Mouse (Mus musculus): ENCODE measurements at regions not wholly inside any gene's neighbourhood (a gene's known extent, or its start where the extent isn't known, plus 50 kb on each side); places are given as distances from the start of the nearest gene placed in this dataset.

DNA sequence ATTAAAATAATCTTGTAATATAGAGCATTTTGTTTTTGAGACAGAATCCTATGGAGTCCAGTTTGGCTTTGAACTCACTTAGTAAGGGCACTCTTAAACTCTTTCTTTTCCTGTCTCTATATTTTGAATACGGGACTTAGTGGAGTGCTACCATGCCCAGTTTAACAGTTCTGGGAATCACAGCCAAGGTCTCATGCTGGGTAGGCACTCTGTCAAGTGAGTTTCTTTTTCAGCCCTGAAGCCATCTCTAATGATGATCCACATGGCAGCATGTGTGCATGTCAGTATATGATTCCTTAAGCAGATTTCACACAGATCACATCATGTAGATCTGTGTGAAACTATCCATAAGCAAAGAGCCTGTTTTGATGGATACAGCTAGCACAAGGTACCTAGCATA lies 113.6 kb upstream of the Rnd3 start:
- no peak overlapping the region for H3K9ac ChIP-seq (ENCODE audit: low read length)
- no peaks in the 10 kb centered on the region for H3K27me3 ChIP-seq (ENCODE audit: control insufficient read depth, insufficient read depth, low read length)
- H3K4me2 ChIP-seq: no peak overlapping the region
- no peaks in the 10 kb centered on the region for H3K36me3 ChIP-seq (ENCODE audit: control insufficient read depth, insufficient read depth, low read length)
- H3K27ac ChIP-seq (ENCODE audit: low read depth, low read length): no peak overlapping the region
- 86% methylated on average over 1 of the region's 1 CpGs for WGBS
- no peak for ATAC-seq (ENCODE audit: low FRiP score)
- H3K4me3 ChIP-seq (ENCODE audit: low read depth, low read length): no peak overlapping the region
- no peaks in the 10 kb centered on the region for H3K9me3 ChIP-seq (ENCODE audit: control insufficient read depth, low read length)
- no peak for DNase-seq (ENCODE audit: low spot score, missing footprints)
- H3K4me1 ChIP-seq (ENCODE audit: control insufficient read depth, insufficient read depth, low read length): no peaks in the 10 kb centered on the region

DNA sequence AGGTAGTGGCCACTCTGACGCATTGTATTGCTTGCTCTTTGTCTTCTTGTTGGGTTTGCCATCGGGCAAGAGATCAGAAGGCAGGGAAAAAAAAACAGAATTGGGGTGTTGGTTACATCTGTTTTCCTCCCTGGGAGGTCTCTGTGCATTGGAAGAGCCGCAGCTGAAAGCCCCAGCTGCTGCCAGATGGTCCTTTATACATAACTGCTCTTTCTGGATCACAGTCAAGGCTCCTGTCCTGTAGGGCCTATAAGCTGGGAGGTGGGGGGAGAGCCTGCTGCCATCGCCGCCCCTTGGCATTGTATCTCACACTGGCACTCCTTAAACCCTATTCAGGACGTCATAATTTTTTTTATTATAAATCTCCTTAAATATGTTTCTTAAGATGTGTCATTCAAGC lies 101.9 kb upstream of the Rnd3 start:
- H3K27ac ChIP-seq (ENCODE audit: low read depth, low read length): no peak overlapping the region
- ATAC-seq (ENCODE audit: low FRiP score): 0 out of 2 replicates have a peak, but pooled peaks have one; percentile 40
- no peak overlapping the region for H3K4me3 ChIP-seq (ENCODE audit: low read depth, low read length)
- H3K4me1 ChIP-seq (ENCODE audit: control insufficient read depth, insufficient read depth, low read length): no peaks in the 10 kb centered on the region
- H3K4me2 ChIP-seq: no peak overlapping the region
- H3K36me3 ChIP-seq (ENCODE audit: control insufficient read depth, insufficient read depth, low read length): no peaks in the 10 kb centered on the region
- WGBS: 64% methylated on average over 6 of the region's 6 CpGs
- H3K27me3 ChIP-seq (ENCODE audit: control insufficient read depth, insufficient read depth, low read length): no peaks in the 10 kb centered on the region
- no peak for DNase-seq (ENCODE audit: low spot score, missing footprints)
- H3K9ac ChIP-seq (ENCODE audit: low read length): no peak overlapping the region
- H3K9me3 ChIP-seq (ENCODE audit: control insufficient read depth, low read length): no peaks in the 10 kb centered on the region

DNA sequence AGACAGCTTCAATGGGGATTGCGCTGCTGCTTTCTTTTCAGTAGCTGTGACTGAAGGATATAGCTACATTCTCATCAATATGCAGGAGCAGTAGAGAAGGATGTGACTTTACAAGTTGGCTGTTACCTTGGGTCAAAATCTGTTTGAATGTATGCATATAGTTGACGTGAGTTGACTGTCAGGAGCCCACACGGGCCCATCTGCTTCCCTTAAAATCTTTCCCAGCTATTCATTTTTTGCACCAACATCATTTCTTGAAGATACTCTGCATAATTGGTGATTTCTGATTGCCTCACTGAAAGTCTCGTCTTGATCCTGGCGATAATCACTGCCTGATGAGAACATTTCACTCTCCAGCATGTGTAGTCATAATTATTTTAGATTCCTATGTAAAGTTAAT lies 92.7 kb upstream of the Rnd3 start:
- Histone ChIP-seq H3K9me3 (ENCODE audit: control insufficient read depth, low read length) (no peaks in the 10 kb centered on the region), H3K4me3 (ENCODE audit: low read depth, low read length) (no peak overlapping the region), H3K4me1 (ENCODE audit: control insufficient read depth, insufficient read depth, low read length) (0 out of 2 replicates have a peak, but pooled peaks cover 7% of the 10 kb centered on the region), H3K36me3 (ENCODE audit: control insufficient read depth, insufficient read depth, low read length) (no peaks in the 10 kb centered on the region), H3K27me3 (ENCODE audit: control insufficient read depth, insufficient read depth, low read length) (no peaks in the 10 kb centered on the region), H3K9ac (ENCODE audit: low read length) (no peak overlapping the region), H3K4me2 (no peak overlapping the region), H3K27ac (ENCODE audit: low read depth, low read length) (no peak overlapping the region)
- ATAC-seq (ENCODE audit: low FRiP score) (no peak), DNase-seq (ENCODE audit: low spot score, missing footprints) (peak; percentile 31)
- 68% methylated on average over 5 of the region's 5 CpGs for WGBS

DNA sequence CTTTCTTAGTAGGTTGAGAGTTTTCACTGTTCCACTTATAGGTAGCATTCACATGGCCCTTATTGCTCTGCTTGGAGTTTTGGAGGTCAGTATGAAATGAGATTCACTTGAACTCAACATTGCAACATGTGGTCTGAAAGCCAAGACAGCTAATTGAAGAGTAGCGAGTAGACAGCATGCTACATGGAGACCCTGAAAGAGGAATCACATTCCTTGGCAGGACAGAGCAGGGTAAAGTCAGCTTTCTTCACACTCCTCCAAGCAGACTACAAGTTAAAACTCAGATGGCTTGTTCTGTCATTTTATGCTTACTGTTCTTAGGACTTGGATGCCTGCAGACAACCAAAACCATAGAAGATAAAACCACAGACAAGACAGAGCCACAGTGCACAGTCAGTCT lies 91.1 kb upstream of the Rnd3 start:
- Histone ChIP-seq H3K4me1 (ENCODE audit: control insufficient read depth, insufficient read depth, low read length) (0 out of 2 replicates have a peak, but pooled peaks cover 7% of the 10 kb centered on the region), H3K36me3 (ENCODE audit: control insufficient read depth, insufficient read depth, low read length) (no peaks in the 10 kb centered on the region), H3K4me3 (ENCODE audit: low read depth, low read length) (no peak overlapping the region), H3K9me3 (ENCODE audit: control insufficient read depth, low read length) (no peaks in the 10 kb centered on the region), H3K9ac (ENCODE audit: low read length) (no peak overlapping the region), H3K27me3 (ENCODE audit: control insufficient read depth, insufficient read depth, low read length) (no peaks in the 10 kb centered on the region), H3K4me2 (no peak overlapping the region), H3K27ac (ENCODE audit: low read depth, low read length) (no peak overlapping the region)
- no peak for ATAC-seq (ENCODE audit: low FRiP score)
- DNase-seq (ENCODE audit: low spot score, missing footprints): peak; percentile 76
- 92% methylated on average over 1 of the region's 1 CpGs for WGBS

DNA sequence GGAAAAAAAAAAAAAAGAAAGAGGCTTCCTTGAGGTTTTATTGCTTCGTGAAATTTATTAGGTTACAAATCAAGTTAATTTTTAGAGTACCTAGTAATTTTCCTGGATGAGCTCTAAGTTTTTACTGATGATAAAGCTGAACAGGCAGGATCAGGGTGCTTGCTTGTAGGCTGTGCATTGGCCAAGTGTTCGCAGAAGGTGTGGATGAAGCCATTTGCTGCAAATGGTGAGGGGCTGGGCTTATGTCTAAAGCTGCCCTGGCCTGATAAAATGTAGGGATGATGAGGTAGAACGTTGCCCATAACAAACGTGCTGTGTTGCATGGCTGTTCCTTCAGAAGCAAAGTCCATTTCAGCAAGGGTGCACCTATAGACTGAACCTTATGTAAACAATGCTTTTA lies 90.1 kb upstream of the Rnd3 start:
- peak; percentile 83 for DNase-seq (ENCODE audit: low spot score, missing footprints)
- Histone ChIP-seq H3K4me1 (ENCODE audit: control insufficient read depth, insufficient read depth, low read length) (0 out of 2 replicates have a peak, but pooled peaks cover 7% of the 10 kb centered on the region), H3K9ac (ENCODE audit: low read length) (no peak overlapping the region), H3K27ac (ENCODE audit: low read depth, low read length) (no peak overlapping the region), H3K4me2 (no peak overlapping the region), H3K4me3 (ENCODE audit: low read depth, low read length) (no peak overlapping the region), H3K36me3 (ENCODE audit: control insufficient read depth, insufficient read depth, low read length) (no peaks in the 10 kb centered on the region), H3K27me3 (ENCODE audit: control insufficient read depth, insufficient read depth, low read length) (no peaks in the 10 kb centered on the region), H3K9me3 (ENCODE audit: control insufficient read depth, low read length) (no peaks in the 10 kb centered on the region)
- ATAC-seq (ENCODE audit: low FRiP score): no peak; the same call in 1 of the 2 replicates
- 72% methylated on average over 4 of the region's 4 CpGs for WGBS

DNA sequence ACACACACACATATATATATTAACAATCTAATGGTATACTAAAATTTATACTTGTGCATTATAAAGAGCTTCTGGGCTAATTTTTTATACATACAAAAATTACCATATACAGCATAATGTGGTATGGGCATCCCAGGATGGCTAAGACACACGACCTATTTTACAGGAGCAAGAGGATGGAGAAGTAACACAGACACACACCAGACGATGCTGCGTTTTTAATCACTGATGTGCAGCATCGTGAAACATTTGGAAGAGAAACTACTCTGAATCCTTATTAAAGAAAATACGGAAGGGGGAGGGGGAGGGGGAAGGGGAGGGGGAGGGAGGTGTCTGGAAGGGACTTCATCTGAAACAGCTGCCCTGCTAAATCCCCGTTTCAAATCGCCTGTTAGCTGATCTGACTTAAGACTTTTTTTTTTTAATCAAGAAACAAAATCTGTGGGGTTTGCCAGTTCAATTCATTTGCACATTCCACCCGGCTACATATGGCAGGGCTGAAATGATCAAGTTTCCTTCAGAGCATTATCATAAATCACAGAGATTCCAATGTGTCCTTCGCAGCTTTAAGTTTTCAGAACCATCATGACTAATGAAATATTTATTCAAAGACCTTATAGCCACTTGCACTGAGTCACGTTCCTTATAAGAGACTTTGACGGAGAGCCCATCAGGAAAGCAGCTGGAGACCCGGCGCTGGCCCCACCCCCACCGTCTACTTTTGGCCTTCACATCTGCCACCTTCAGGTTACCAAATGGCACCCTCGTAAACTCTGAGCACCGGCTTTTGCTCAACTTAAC lies 89.4 kb upstream of the Rnd3 start:
- Histone ChIP-seq H3K4me1 (ENCODE audit: control insufficient read depth, insufficient read depth, low read length) (0 out of 2 replicates have a peak, but pooled peaks cover 7% of the 10 kb centered on the region), H3K9me3 (ENCODE audit: control insufficient read depth, low read length) (no peaks in the 10 kb centered on the region), H3K4me2 (peak overlapping the region; percentile 36), H3K27me3 (ENCODE audit: control insufficient read depth, insufficient read depth, low read length) (no peaks in the 10 kb centered on the region), H3K36me3 (ENCODE audit: control insufficient read depth, insufficient read depth, low read length) (no peaks in the 10 kb centered on the region), H3K4me3 (ENCODE audit: low read depth, low read length) (no peak overlapping the region; the same call in 1 of the 2 replicates), H3K27ac (ENCODE audit: low read depth, low read length) (no peak overlapping the region; the same call in 1 of the 2 replicates), H3K9ac (ENCODE audit: low read length) (no peak overlapping the region)
- DNase-seq (ENCODE audit: low spot score, missing footprints) (peak; percentile 90), ATAC-seq (ENCODE audit: low FRiP score) (peak; percentile 85)
- WGBS: 10% methylated on average over 16 of the region's 16 CpGs

DNA sequence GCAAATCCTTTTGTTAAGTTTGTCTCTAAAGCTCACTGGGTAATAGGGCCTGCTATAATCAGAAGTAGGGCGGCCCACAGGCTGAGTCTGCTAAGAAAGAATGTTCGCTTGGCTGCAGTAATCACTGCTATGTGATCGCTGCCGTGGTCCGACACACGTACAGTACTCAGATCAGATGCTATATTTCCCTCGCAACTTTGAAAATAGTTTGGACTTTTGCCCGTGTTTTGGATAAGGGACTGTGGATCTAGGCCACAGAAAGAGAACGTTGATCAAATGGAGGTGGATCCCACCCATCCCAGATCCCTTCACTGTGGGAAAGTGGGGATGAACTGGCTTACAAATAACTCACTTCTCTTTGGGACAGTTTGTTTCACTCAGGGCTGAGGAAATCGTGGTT lies 88.5 kb upstream of the Rnd3 start:
- 87% methylated on average over 10 of the region's 10 CpGs for WGBS
- H3K27ac ChIP-seq (ENCODE audit: low read depth, low read length): no peak overlapping the region

DNA sequence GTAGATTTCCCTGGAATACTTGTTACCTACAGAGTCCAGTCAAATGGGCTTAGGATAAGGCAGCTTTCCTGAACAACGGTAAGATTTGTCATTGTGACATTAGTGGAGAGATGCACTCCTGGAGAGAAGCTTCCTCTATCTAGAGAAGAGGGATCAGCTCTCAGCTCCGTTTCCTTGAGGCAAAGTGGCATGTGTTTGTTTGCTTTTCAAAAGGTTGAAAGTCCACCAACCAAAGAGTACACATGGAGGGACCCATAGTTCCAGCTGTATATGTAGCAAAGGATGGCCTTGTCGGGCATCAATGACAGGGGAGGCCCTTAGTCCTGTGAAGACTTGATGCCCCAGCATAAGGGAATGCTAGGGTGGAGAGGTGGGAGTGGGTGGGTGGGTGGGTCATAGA lies 87.9 kb upstream of the Rnd3 start:
- Histone ChIP-seq H3K9me3 (ENCODE audit: control insufficient read depth, low read length) (no peaks in the 10 kb centered on the region), H3K4me1 (ENCODE audit: control insufficient read depth, insufficient read depth, low read length) (0 out of 2 replicates have a peak, but pooled peaks cover 7% of the 10 kb centered on the region), H3K4me3 (ENCODE audit: low read depth, low read length) (no peak overlapping the region), H3K27ac (ENCODE audit: low read depth, low read length) (no peak overlapping the region), H3K9ac (ENCODE audit: low read length) (no peak overlapping the region), H3K36me3 (ENCODE audit: control insufficient read depth, insufficient read depth, low read length) (no peaks in the 10 kb centered on the region), H3K4me2 (no peak overlapping the region), H3K27me3 (ENCODE audit: control insufficient read depth, insufficient read depth, low read length) (no peaks in the 10 kb centered on the region)
- DNase-seq (ENCODE audit: low spot score, missing footprints) (peak; percentile 69), ATAC-seq (ENCODE audit: low FRiP score) (no peak)
- WGBS: 69% methylated on average over 3 of the region's 3 CpGs

More for the DNA sequence above, 88.5 kb upstream of the Rnd3 start:
- H3K4me3 ChIP-seq (ENCODE audit: low read depth, low read length): no peak overlapping the region
- H3K9ac ChIP-seq (ENCODE audit: low read length): no peak overlapping the region
- ATAC-seq (ENCODE audit: low FRiP score) (no peak), DNase-seq (ENCODE audit: low spot score, missing footprints) (no peak)
- 0 out of 2 replicates have a peak, but pooled peaks cover 7% of the 10 kb centered on the region for H3K4me1 ChIP-seq (ENCODE audit: control insufficient read depth, insufficient read depth, low read length)
- H3K4me2 ChIP-seq: no peak overlapping the region
- H3K27me3 ChIP-seq (ENCODE audit: control insufficient read depth, insufficient read depth, low read length): no peaks in the 10 kb centered on the region
- H3K36me3 ChIP-seq (ENCODE audit: control insufficient read depth, insufficient read depth, low read length): no peaks in the 10 kb centered on the region
- H3K9me3 ChIP-seq (ENCODE audit: control insufficient read depth, low read length): no peaks in the 10 kb centered on the region

DNA sequence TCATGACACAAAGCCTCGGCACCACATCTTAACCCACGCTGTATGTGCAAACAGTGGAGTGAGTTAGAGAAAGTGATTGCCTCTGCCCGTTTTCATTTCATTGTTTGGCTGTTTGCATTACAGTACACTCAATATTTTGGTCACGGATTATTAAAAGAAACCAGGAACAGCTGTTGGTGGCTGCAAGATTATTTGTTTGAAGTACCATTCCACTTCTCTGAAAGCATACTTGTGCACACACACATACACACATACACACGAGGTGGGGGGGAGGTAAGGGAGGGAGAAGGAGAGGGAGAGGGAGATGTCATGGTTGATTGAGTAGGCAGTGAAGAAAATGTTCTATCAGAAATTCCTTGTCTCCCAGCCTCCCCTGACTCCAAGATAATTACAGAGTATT lies 85.5 kb upstream of the Rnd3 start:
- Histone ChIP-seq H3K9ac (ENCODE audit: low read length) (no peak overlapping the region), H3K27me3 (ENCODE audit: control insufficient read depth, insufficient read depth, low read length) (no peaks in the 10 kb centered on the region), H3K4me1 (ENCODE audit: control insufficient read depth, insufficient read depth, low read length) (0 out of 2 replicates have a peak, but pooled peaks cover 7% of the 10 kb centered on the region), H3K27ac (ENCODE audit: low read depth, low read length) (no peak overlapping the region), H3K4me3 (ENCODE audit: low read depth, low read length) (no peak overlapping the region), H3K9me3 (ENCODE audit: control insufficient read depth, low read length) (no peaks in the 10 kb centered on the region), H3K4me2 (no peak overlapping the region), H3K36me3 (ENCODE audit: control insufficient read depth, insufficient read depth, low read length) (no peaks in the 10 kb centered on the region)
- DNase-seq (ENCODE audit: low spot score, missing footprints) (peak; percentile 14), ATAC-seq (ENCODE audit: low FRiP score) (no peak)
- WGBS: 65% methylated on average over 5 of the region's 5 CpGs
